Mouse (Mus musculus): ENCODE results near the gene Thnsl2.

The Thnsl2 gene

DNA sequence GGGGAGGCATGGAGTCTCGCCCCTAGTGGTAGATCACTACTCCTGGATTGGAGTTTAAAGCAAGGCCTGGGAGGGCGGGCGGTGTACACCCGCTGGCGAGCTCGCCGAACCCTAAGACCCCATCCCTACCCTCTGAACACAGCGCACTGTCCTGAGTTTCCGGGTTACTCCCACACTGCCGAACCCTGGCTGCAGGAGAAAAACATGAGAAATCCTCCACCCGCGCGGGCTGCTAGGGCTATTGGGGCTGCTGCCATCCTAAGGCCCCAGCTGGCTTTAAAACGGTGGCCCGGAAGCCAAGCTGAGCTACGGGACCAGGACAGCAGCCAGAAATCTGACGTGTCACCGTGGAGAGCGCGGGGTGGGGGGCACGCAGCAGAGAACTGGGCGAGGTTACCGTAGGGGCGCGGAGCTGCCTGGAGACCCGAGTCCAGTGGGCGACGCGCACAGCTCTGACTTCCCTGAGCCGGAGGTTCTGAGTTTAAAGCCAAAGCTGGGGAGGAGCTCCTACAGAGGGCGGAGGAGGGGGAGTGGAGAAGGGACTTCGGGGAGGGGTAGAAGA, at the start of gene Thnsl2:
Gene Thnsl2, minus strand, starts transcription at position 546 of the 562 bp plus-strand sequence.
- DNase-seq (ENCODE audit: low spot score) = peak; percentile 62

DNA sequence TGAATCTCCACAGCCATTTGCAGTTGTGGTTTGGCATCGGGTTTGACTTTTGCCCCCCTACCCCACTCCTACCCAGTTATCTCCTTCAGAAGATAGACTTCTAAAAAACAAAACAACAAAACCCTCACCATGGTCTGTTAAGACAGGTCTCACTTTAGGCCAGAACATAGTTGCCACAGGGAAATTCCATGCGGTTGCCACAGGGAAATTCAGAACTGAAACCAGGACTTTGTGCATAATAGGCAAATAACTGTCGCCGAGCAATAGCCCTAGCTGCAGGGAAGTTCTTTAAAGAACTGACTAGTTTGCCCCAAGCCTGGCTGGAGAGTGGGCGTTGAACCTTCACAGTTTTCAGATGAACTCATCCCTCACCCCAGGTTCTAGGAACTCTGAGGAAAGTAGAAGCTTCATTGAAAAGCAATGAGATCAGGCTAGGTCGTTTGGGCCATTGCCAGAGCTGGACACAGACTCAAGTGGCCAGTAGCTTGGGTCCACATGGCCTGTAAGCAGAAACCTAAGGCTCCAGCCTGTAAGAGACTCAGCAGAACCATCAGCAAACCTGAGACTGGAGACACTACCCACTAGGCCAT, 49.0 kb upstream of the Thnsl2 start:
- no peak for DNase-seq (ENCODE audit: low spot score)

GRCm38 (mm10) chr6:71190501-71190900, 46.3 kb upstream of the Thnsl2 start:
- no peak for DNase-seq (ENCODE audit: low spot score)

GRCm38 (mm10) chr6:71189578-71189977, 45.3 kb upstream of the Thnsl2 start:
- DNase-seq (ENCODE audit: low spot score) = no peak

GRCm38 (mm10) chr6:71184941-71185604, 40.8 kb upstream of the Thnsl2 start:
- no peak for DNase-seq (ENCODE audit: low spot score)

DNA sequence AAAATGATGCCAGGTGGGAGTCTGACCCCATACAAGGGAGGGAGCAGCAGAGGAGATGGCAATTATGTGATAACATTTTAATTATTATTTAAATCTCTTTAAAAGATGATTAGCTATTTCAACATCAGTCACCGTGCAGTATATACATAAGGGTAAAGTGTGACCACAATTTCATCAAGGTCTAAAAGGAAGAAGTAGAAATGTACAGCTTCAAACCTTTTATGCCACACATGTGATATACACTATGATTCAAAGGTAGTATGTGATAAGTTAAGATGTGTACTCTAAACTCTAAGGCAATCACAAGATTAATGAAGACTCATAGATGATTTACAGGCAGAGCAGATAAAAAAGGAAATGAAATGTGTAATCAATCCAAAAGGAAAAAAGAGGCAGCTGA, 36.4 kb upstream of the Thnsl2 start:
- DNase-seq (ENCODE audit: low spot score) = no peak

- no peak for DNase-seq (ENCODE audit: low spot score)
Measured at GRCm38 (mm10) chr6:71172812-71173580, 28.8 kb upstream of the Thnsl2 start.

GRCm38 (mm10) chr6:71166551-71167169, 22.4 kb upstream of the Thnsl2 start:
- DNase-seq (ENCODE audit: low spot score) = peak; percentile 40

DNA sequence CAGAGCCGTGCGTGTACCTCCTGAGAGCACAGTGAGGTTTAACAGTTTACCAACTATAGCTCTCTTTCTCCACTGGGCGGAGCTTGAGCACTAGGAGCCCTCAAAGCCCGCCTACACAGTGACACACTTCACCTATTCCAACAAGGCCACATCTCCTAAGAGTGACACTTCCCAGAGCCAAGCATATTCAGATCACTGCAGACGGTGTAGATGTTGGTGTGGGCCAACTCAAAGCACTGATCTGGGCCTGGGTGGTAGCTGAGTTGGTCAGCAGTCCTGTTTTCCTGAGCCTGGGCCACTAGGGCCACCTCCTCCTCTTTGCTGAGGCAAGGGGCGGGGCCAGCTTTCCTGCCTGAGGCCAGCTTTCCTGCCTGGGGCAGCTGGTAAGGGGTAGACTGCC, 20.2 kb upstream of the Thnsl2 start:
- DNase-seq (ENCODE audit: low spot score) = no peak

- peak; percentile 16 for DNase-seq (ENCODE audit: low spot score)
Measured at GRCm38 (mm10) chr6:71162269-71162668, 18.0 kb upstream of the Thnsl2 start.

DNA sequence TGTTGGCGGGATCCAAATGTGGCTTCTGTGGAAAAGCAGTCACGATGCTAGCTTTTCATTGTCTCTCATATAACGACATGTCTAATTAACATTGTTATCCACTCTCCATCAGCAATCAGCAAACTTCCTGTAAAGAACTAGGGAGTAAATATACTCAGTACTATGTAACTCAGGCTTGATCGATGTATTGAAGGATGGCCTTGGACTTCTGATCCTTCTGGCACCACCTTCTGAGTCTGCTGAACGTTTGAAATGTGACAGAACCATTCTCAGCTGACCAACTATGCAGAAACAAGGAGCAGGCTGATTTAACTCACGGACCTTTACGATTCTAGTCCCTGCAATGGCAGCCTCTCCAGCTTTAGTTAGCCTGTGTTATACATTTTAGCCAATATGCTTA, 17.1 kb upstream of the Thnsl2 start:
- DNase-seq (ENCODE audit: low spot score) = no peak

DNA sequence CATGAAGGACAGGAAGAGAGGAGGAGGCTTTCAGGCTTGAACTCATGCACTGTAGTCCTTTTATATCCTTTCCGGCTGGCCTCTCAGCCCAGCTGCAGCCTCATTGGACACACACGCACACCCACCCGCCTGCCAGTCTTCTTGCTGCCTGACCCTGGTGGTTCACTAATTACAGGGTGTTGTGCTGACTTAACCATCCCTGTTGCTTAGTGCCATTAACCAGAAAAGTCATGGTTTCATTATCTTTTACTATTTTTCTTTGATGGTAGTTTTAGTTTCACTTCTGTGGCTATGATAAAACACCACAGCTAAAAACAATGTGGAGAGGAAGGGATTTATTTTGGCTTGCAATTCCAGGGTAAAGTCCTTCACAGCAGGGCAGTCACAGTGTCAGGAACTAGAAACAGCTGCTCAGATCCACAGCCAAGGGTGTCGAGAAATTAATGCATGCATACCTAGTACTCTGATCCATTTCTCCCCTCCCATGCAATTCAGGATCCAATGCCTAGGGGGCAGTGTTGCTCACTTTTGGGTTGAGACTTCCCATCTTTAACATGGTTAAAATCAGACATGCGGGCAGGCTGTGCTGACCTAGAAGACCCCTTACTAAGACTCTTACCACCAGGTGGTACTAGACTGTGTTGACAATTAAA, 12.6 kb upstream of the Thnsl2 start:
- peak; percentile 31 for DNase-seq (ENCODE audit: low spot score)

DNA sequence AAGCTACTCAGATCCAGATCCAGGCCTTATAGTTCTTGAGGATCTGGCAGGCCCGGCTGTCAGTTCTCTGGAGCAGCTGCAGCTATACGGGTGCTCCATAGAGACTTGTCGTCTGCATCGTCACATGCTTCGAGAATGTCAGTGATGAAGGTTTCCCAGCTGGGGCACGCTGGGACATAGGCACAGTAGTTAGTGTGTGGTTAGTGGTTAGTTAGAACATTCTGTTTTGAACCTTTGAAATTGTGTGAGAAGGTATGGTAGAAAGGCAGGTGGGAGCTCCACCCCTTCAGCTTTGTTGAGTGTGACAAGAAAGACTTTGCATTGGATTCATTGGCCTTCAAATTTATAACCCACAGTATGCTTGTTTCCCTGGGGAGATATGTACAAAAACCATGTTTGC, 10.6 kb upstream of the Thnsl2 start:
- DNase-seq (ENCODE audit: low spot score) = peak; percentile 55

DNA sequence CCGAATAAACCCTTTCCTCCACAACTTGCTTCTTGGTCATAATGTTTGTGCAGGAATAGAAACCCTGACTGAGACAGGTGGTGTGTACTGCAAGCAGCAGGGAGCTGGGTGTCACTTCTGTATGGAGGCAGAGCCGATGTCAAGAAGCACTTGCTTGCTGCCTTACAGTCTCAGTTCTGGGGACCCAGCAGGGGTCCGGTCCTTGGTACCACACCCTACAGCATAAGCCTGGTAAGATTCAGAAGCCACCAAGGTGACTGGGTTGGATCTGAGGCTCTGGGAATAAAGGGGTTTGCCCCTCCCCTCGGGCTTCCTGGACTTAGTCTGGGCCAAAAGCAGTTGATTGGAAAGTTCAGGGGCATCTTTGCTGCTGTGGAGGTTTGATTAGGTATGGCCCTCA, 9.2 kb upstream of the Thnsl2 start:
- DNase-seq (ENCODE audit: low spot score) = no peak

DNA sequence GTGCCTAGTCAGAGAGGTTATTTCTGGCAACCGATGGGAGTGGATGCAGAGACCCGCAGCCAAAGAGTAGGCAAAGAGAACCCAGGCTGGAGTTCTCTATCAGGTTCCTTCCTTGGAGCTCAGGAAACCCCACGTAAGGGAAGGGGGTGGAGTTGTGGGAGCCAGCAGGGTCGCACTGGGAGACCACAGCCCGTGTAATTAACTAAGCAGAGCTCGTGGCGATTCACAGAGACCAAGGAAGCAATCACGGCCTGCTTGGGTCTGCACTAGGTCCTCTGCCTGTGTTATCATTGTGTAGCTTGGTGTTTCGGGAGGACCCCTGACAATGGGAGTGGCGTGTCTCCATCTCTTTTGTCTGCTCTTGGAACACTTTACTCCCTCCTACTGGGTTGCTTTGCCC, 6.9 kb upstream of the Thnsl2 start:
- no peak for DNase-seq (ENCODE audit: low spot score)

- peak; percentile 53 for DNase-seq (ENCODE audit: low spot score)
Measured at GRCm38 (mm10) chr6:71149534-71149933, 5.3 kb upstream of the Thnsl2 start.

DNA sequence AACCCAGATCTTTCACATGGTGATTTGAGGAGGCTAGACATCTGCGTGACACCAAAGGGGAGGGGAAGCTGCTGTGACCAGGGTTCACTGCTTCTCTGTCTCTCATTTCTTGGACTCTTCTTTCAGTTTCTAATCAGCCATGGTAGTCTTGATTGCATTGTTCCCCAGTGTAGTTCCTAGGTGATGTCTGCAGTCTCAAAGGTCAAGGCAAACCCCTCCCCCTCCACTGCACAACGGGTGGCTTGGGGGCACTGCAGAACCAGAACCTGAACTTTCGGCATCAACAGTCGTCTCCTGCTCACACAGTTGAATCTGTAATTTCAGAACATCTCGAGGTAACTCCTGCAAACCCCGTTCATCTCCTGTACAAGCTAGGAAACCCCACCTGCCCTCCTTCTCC, 4.1 kb upstream of the Thnsl2 start:
- no peak for DNase-seq (ENCODE audit: low spot score)

DNA sequence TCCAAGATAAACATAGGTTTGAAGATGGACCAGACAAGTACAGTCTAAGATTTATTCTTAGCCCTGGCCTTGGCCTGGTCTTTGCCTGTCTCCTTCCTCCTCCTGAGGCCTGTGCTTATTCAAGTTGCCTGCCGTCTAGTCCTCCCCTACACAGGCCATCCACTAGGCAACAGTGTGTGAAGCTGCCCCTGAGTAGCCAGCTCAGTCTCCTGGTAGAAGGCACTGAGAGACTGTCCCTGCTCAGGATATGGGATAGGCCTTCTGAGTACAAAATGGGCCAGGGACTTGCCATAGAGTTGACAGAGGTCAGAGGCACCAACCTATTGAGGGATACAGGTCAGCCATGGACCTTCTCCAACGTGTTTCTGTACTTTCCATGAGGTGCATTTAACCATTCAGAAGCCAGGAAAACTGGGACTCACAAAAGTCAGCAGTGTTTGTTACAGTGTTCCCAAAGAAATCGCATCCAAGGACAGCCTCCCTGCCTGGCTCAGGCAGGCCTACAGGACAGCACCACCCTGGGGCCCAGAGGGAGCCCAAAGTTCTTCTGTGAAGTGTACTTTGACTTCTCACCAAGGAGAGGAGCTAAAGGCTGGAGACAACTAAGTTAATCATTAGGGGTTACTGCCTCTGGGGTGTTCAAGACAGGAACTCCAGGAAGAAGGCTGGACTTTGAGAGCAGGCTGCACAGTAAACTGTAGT, 1.2 kb upstream of the Thnsl2 start:
- no peak for DNase-seq (ENCODE audit: low spot score)

GRCm38 (mm10) chr6:71143154-71143893, 915 bp downstream of the Thnsl2 start:
- DNase-seq (ENCODE audit: low spot score) = no peak

DNA sequence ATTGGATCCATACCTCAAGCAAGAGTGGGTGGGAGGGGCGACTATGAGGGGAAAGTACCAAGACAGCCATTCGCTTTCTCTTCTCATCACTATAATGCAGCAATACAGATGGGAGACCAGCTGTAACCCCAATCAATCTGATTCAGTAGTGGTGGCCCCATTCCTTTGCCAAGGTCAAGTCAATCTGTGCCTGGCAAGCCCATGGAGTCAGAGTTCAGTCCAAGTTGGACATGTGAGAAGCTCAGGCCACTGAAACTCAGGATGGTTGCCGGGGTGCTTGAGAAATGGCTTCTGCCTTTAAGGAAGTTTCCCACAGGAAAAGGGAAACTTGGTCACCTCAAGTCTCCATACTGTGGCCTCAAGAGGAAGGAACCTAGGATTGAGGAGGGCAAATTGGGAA, 9.2 kb downstream of the Thnsl2 start:
- DNase-seq (ENCODE audit: low spot score) = no peak

GRCm38 (mm10) chr6:71133559-71133958, 10.7 kb downstream of the Thnsl2 start:
- DNase-seq (ENCODE audit: low spot score) = no peak
